Mouse (Mus musculus) liver, postnatal 0 days (tissue): ENCODE data around the gene Ghsr.

Source experiments
- CTCF ChIP-seq: sonication (generic); IDR thresholded peaks from 2 replicates; pipeline ENCODE4 v1.5.1; 2016; ENCODE audit warnings: antibody characterized with exemption, low read depth
- EP300 ChIP-seq: IDR thresholded peaks from 2 replicates; pipeline ENCODE4 v1.6.1; 2016; ENCODE audit warnings: antibody characterized with exemption, low read depth, mild to moderate bottlenecking

DNA sequence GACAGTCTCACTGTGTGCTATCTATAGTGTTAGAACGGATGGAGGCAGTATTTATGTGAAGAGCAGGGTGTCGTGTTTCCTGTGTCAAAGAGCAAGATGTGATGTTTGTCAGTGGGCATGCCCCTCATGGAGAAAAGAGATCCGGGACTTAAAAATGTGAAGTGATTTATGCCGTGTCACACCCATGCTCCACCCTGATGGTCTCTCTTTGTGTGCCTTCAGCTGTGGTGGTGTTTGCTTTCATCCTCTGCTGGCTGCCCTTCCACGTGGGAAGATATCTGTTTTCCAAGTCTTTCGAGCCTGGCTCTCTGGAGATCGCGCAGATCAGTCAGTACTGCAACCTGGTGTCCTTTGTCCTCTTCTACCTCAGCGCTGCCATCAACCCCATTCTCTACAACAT, 3.2 kb downstream of the Ghsr start:
- no peak for TF ChIP-seq CTCF
- no peak for TF ChIP-seq EP300
